In genomic region chr6:121337770-121338518, GRCm38 (mm10) we compare ENCODE assay signal across 8 mouse cellular contexts. TPM values are rescaled to one million over a fixed set of nuclear protein-coding genes. Genes with fewer than 3 reads are reported as not detected.
DNase-seq lines count a peak whose midpoint lies in the region; ATAC-seq and TF ChIP-seq lines count a peak whose summit lies in the region.

No protein-coding gene starts in this region.

- TF ChIP-seq CTCF in lung, postnatal 0 days (IDR thresholded peaks at IDR 0.05) = peak; percentile 94

- no peak overlapping the region for H3K4me3 ChIP-seq in hindbrain, embryonic 13.5 days
- no peak overlapping the region for H3K4me3 ChIP-seq in lung, postnatal 0 days (ENCODE audit: low read depth, low read length)

- TF ChIP-seq EP300 in lung, postnatal 0 days (IDR thresholded peaks at IDR 0.05) = no peak

- peak; percentile 95 for DNase-seq in R1 (ENCODE audit: low read depth, low spot score)
- DNase-seq in cerebellum, adult 9-11 months = peak; percentile 66
- peak; percentile 70 to 81 for DNase-seq in frontal cortex, postnatal 14 days (ENCODE audit: low spot score in 2 of 2)
- peak; percentile 89 for DNase-seq in layer of hippocampus, postnatal 10 days (ENCODE audit: low spot score in 2 of 2)
- peak; percentile 85 for DNase-seq in lung, postnatal 0 days (ENCODE audit: low spot score)
- DNase-seq in ovary, postnatal 36 days (ENCODE audit: low spot score) = peak; percentile 69
- DNase-seq in thymus, postnatal 10 days (ENCODE audit: low spot score in 2 of 2) = peak; percentile 74 to 80

- 0 out of 2 replicates have a peak, but pooled peaks cover 10% of the 10 kb centered on the region for H3K27me3 ChIP-seq in hindbrain, embryonic 13.5 days
- no peaks in the 10 kb centered on the region for H3K27me3 ChIP-seq in lung, postnatal 0 days (replicated peaks; ENCODE audit: insufficient read depth, low read length)

- H3K4me2 ChIP-seq in hindbrain, embryonic 13.5 days = no peak overlapping the region
- no peak overlapping the region for H3K4me2 ChIP-seq in lung, postnatal 0 days (replicated peaks; ENCODE audit: low read depth, low read length)

- peaks cover 5% of the 10 kb centered on the region; the same call in 1 of the 2 replicates for H3K4me1 ChIP-seq in hindbrain, embryonic 13.5 days (replicated peaks)
- no peaks in the 10 kb centered on the region for H3K4me1 ChIP-seq in lung, postnatal 0 days (ENCODE audit: insufficient read depth, low read depth, low read length)

- H3K9ac ChIP-seq in hindbrain, embryonic 13.5 days = no peak overlapping the region
- no peak overlapping the region for H3K9ac ChIP-seq in lung, postnatal 0 days (replicated peaks; ENCODE audit: low read depth)

- no peaks in the 10 kb centered on the region for H3K36me3 ChIP-seq in hindbrain, embryonic 13.5 days
- no peaks in the 10 kb centered on the region for H3K36me3 ChIP-seq in lung, postnatal 0 days (ENCODE audit: insufficient read depth, low read length)

- no peak overlapping the region for H3K27ac ChIP-seq in hindbrain, embryonic 13.5 days
- H3K27ac ChIP-seq in lung, postnatal 0 days (ENCODE audit: low read length) = no peak overlapping the region

- peak; percentile 83 for ATAC-seq in hindbrain, embryonic 13.5 days (ENCODE audit: low FRiP score)
- ATAC-seq in lung, postnatal 0 days = peak; percentile 64

- no peaks in the 10 kb centered on the region for H3K9me3 ChIP-seq in hindbrain, embryonic 13.5 days
- no peaks in the 10 kb centered on the region for H3K9me3 ChIP-seq in lung, postnatal 0 days (ENCODE audit: low read length)

- 23% methylated on average over 3 of the region's 3 CpGs for WGBS in hindbrain, embryonic 13.5 days
- WGBS in lung, postnatal 0 days = 24% methylated on average over 3 of the region's 3 CpGs

RNA-seq across cellular contexts. Expression of gene Slc6a12, which starts 4.9 kb away (rescaled TPM):
- polyA plus RNA-seq in hindbrain, embryonic 13.5 days (2015; fragmentation: Nextera tagmentation; extraction: Ambion mirVana) = 0.27 and 0.44 TPM in 2 replicates
- total RNA-seq in layer of hippocampus, postnatal 10 days (2021) = 1 to 10 TPM; 2.1 to 4.3 TPM
- polyA plus RNA-seq in lung, postnatal 0 days (2015; fragmentation: Nextera tagmentation; extraction: Ambion mirVana) = not detected in 2 replicates

RNA-seq across cellular contexts. Expression of gene Slc6a13, which starts 37.9 kb away (rescaled TPM):
- 35.8 and 36.9 TPM in 2 replicates for polyA plus RNA-seq in hindbrain, embryonic 13.5 days (2015; fragmentation: Nextera tagmentation; extraction: Ambion mirVana)
- 10 to 100 TPM; 10.2 to 17.0 TPM for total RNA-seq in layer of hippocampus, postnatal 10 days (2021)
- polyA plus RNA-seq in lung, postnatal 0 days (2015; fragmentation: Nextera tagmentation; extraction: Ambion mirVana) = 0.26 and 0.42 TPM in 2 replicates

Comparison
In these comparisons a context has a peak if more than half of its experiments do, and no peak if none do; other contexts are left out.
1. RNA of gene Slc6a13, which starts 37.9 kb away (polyA plus RNA-seq): 35.8 to 36.9 TPM in hindbrain, embryonic 13.5 days; 0.26 to 0.42 TPM in lung, postnatal 0 days; every median in the first group is over 10 times any median in the second.
2. Peak in every context shown above with its lines, with median percentiles within 50 percentile points of each other: DNase-seq.